Mouse (Mus musculus): ENCODE results near the gene Zfp426. TPM values are rescaled to one million over a fixed set of nuclear protein-coding genes. Genes with fewer than 3 reads are reported as not detected.

Gene Zfp426
- polyA plus RNA-seq, 1 experiment, result 7.5 TPM

DNA sequence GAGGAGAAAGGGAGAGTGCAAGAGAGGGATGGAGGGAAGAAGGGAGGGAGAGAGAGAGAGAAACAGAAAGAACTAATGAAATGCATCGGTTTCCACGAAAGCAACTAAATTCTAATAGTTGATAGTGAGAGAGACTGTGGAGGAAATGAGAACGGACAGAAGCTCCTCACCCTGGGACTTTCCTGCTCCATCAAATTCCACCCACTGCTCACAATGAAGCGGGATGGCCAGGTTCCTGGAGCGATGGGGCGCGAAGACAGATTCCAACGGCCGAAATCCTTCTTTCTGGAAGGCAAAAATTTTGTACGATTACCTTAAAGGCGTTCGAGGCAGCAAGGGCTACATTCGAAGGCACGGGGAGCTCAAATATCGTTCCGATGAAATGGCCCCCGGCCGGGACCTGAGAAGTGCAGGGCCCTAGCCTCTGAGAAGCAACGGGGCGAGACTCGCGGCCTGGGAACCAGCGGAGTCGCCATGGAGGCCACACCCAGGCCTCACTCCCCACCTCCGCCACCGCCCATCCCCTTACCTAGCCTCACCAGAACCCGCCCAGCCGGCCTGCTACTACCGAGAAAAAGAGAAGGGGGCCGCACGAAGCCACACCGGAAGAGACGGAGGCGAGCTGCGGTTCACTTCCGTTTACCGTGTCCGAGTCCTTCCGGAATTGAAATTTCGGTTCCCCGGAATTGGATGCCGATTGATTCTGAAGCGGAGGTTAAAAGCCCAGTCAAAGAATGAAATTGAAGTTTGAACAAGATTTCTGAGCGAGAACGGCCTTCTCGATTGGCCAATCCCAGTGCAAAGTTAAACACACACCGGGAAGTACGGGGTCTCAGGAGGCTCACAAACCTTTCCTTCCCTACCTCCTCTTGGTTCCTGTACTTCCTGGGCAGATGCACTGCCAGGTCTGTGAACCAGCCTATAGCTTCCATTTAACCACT, 32.9 kb downstream of the Zfp426 start, which contains the start of gene Zfp26:
Gene Zfp26 (minus strand): TSS at position 786 of the 941 bp plus-strand sequence.
- peak; percentile 45 for DNase-seq (ENCODE audit: low read depth)

DNA sequence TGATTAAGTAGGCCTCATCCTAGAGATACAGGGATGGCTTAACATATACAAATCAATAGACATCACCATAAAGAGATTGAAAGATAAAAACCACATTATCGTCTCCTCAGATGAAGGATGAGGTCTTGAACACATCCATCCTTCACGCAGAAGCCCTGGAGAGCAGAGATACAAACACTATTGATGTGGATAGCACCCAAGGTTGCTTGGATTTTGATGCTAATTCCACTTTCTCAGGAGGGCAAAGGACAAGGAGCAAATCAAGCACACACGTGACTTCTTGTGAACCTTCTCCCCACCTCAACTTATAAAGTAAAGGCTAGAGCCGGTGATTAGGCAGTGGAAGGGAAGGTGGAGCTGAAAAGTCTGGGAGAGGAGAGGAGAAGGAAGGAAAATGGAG, 38.9 kb downstream of the Zfp426 start:
- no peak for DNase-seq (ENCODE audit: low read depth)

DNA sequence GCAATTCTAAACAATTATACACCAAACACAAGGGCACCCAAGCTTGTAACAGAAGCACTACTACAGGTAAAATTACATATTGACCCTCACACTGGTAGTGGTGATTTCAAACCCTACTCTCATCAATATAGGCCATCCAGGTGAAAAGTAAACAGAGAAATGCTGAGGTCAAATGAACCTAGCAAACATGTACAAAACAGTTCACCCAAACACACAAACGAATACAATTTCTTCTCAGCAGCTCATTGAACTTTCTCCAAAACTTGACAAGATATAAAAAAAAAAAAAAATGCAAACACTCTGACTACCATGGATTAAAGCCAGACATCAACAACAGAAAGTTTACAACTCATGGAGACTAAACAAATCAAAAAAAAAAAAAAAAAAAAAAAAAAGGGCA, 41.1 kb downstream of the Zfp426 start:
- no peak for DNase-seq (ENCODE audit: low read depth)

DNA sequence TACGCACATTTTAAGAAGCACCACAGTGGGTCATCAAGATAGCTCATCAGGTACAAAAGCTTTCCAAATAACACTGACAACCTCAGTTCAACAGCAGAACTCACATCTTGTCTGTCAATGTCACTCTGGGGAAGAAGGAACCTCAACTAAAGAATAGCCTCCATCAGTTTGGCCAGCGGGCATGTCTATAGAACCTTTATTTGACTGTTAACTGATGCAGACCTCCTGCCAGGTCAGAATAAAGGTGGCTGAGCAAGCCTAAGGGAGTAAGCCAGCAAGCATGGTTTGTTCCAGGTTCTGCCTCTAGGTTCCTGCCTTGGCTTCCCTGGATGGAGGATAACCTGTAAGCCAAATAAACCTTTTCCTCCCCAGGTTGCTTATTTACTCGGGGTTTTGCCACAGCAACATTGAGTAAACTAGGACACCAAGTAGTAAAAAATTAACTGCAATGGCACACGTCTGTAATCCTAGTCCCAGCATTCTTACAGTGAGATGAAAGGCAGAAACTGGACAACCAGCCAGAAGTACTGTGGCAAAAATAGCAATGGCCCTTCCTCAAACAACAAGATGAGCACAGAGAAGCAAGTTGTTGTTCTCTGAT, 49.3 kb downstream of the Zfp426 start:
- no peak for DNase-seq (ENCODE audit: low read depth)

DNA sequence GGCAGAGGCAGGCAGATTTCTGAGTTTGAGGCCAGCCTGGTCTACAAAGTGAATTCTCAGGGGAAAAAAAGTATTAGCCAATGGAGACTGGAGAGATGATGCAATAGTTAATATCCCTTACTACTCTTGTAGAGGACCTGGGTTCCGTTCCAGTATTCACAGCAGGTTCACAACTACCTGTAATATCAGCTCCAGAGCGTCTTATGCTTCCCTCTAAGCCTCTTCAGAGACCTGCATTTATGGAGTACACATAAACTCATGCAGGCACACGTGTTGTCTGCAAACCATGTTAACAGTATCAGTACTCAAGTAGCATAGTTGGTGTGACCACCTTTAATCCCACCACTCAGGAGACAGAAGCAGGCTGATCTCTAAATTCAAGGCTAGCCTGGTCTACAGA, 62.5 kb downstream of the Zfp426 start:
- no peak for DNase-seq (ENCODE audit: low read depth)

Other genes starting within 250 kb of the Zfp426 start
- gene Olfr39, start 210.4 kb downstream of the Zfp426 start, polyA plus RNA-seq (2012; rRNA removed), result not detected in 2 replicates
- not detected in 2 replicates for gene Olfr873, start 194.2 kb downstream of the Zfp426 start, polyA plus RNA-seq (2012; rRNA removed)
- gene Olfr18, start 156.7 kb downstream of the Zfp426 start, polyA plus RNA-seq (2012; rRNA removed), result not detected in 2 replicates
- gene Zfp560, start 107.6 kb downstream of the Zfp426 start, polyA plus RNA-seq (2012; rRNA removed), result 9.2 and 14.9 TPM in 2 replicates
- gene Zfp26, start 32.6 kb downstream of the Zfp426 start, polyA plus RNA-seq (2012; rRNA removed), result 3.8 and 4.0 TPM in 2 replicates
- gene Zfp266, start 28.7 kb upstream of the Zfp426 start, polyA plus RNA-seq (2012; rRNA removed), result 9.1 and 9.7 TPM in 2 replicates
- 3.1 and 3.7 TPM in 2 replicates for gene Zfp846, start 88.5 kb upstream of the Zfp426 start, polyA plus RNA-seq (2012; rRNA removed)
- gene Ubl5, start 150.1 kb upstream of the Zfp426 start, polyA plus RNA-seq (2012; rRNA removed), result 207 and 259 TPM in 2 replicates
- 28.5 and 35.2 TPM in 2 replicates for gene Fbxl12, start 152.0 kb upstream of the Zfp426 start, polyA plus RNA-seq (2012; rRNA removed)
- gene Pin1, start 159.3 kb upstream of the Zfp426 start, polyA plus RNA-seq (2012; rRNA removed), result 19.5 and 24.9 TPM in 2 replicates